Mouse (Mus musculus): ENCODE results near the gene 1700016H13Rik. TPM values are rescaled to one million over a fixed set of nuclear protein-coding genes. Genes with fewer than 3 reads are reported as not detected.
A peak's percentile ranks its signal among the peaks of the same experiment; 100 is the strongest.

Gene 1700016H13Rik
- polyA plus RNA-seq (2016; fragmentation: Nextera tagmentation; extraction: Ambion mirVana), result not detected in 2 replicates

- Histone ChIP-seq H3K27ac (no peak within 1 kb of the TSS), H3K4me3 (peak within 1 kb of the TSS; percentile 63), H3K9me3 (replicated peaks) (no peaks in the 10 kb centered on the region), H3K27me3 (replicated peaks) (peaks cover 14% of the 10 kb centered on the region), H3K4me1 (peaks cover 17% of the 10 kb centered on the region; the same call in 1 of the 2 replicates), H3K4me2 (peak within 1 kb of the TSS; percentile 96), H3K36me3 (no peaks in the 10 kb centered on the region), H3K9ac (peak within 1 kb of the TSS; percentile 64)
- 1% methylated on average over 52 of the region's 56 CpGs for WGBS (ENCODE audit: insufficient replicate concordance)
- peak; percentile 77 for ATAC-seq
Observed at GRCm38 (mm10) chr5:103655346-103656118, at the start of gene 1700016H13Rik. 1700016H13Rik (minus strand) TSS chr5:103656010.

- Histone ChIP-seq H3K36me3 (no peaks in the 10 kb centered on the region), H3K4me1 (peaks cover 8% of the 10 kb centered on the region), H3K4me2 (no peak overlapping the region), H3K27ac (no peak overlapping the region), H3K27me3 (replicated peaks) (0 out of 2 replicates have a peak, but pooled peaks cover 14% of the 10 kb centered on the region), H3K4me3 (no peak overlapping the region), H3K9ac (no peak overlapping the region), H3K9me3 (replicated peaks) (no peaks in the 10 kb centered on the region)
- 80% methylated on average over 4 of the region's 4 CpGs for WGBS (ENCODE audit: insufficient replicate concordance)
- ATAC-seq, result no peak
Observed at GRCm38 (mm10) chr5:103705331-103705730, 49.5 kb upstream of the 1700016H13Rik start.

GRCm38 (mm10) chr5:103702527-103702926 lies 46.7 kb upstream of the 1700016H13Rik start:
- H3K9ac ChIP-seq, result no peak overlapping the region
- WGBS (ENCODE audit: insufficient replicate concordance), result 37% methylated on average over 6 of the region's 6 CpGs
- H3K4me2 ChIP-seq, result no peak overlapping the region
- H3K4me3 ChIP-seq, result no peak overlapping the region
- peaks cover 26% of the 10 kb centered on the region for H3K27me3 ChIP-seq (replicated peaks)
- no peaks in the 10 kb centered on the region for H3K4me1 ChIP-seq
- no peak overlapping the region for H3K27ac ChIP-seq
- no peaks in the 10 kb centered on the region for H3K36me3 ChIP-seq
- H3K9me3 ChIP-seq (replicated peaks), result no peaks in the 10 kb centered on the region
- ATAC-seq, result no peak

GRCm38 (mm10) chr5:103701466-103701865 lies 45.7 kb upstream of the 1700016H13Rik start:
- Histone ChIP-seq H3K4me2 (no peak overlapping the region), H3K27ac (no peak overlapping the region), H3K36me3 (no peaks in the 10 kb centered on the region), H3K9me3 (replicated peaks) (no peaks in the 10 kb centered on the region), H3K4me1 (no peaks in the 10 kb centered on the region), H3K27me3 (replicated peaks) (peaks cover 37% of the 10 kb centered on the region), H3K4me3 (no peak overlapping the region), H3K9ac (no peak overlapping the region)
- ATAC-seq, result no peak
- 60% methylated on average over 3 of the region's 3 CpGs for WGBS (ENCODE audit: insufficient replicate concordance)

- Histone ChIP-seq H3K36me3 (no peaks in the 10 kb centered on the region), H3K27ac (no peak overlapping the region), H3K27me3 (replicated peaks) (peaks cover 41% of the 10 kb centered on the region), H3K9me3 (replicated peaks) (no peaks in the 10 kb centered on the region), H3K4me2 (no peak overlapping the region), H3K4me3 (no peak overlapping the region), H3K9ac (no peak overlapping the region), H3K4me1 (no peaks in the 10 kb centered on the region)
- WGBS (ENCODE audit: insufficient replicate concordance), result 76% methylated on average over 2 of the region's 2 CpGs
- ATAC-seq, result no peak
Observed at GRCm38 (mm10) chr5:103700661-103701060, 44.9 kb upstream of the 1700016H13Rik start.

GRCm38 (mm10) chr5:103699537-103699936 lies 43.7 kb upstream of the 1700016H13Rik start:
- Histone ChIP-seq H3K4me3 (no peak overlapping the region), H3K9me3 (replicated peaks) (no peaks in the 10 kb centered on the region), H3K4me1 (no peaks in the 10 kb centered on the region), H3K4me2 (no peak overlapping the region), H3K27ac (no peak overlapping the region), H3K9ac (no peak overlapping the region), H3K36me3 (no peaks in the 10 kb centered on the region), H3K27me3 (replicated peaks) (peaks cover 49% of the 10 kb centered on the region)
- WGBS (ENCODE audit: insufficient replicate concordance), result 52% methylated on average over 4 of the region's 4 CpGs
- ATAC-seq, result no peak

- no peak overlapping the region for H3K9ac ChIP-seq
- 69% methylated on average over 4 of the region's 4 CpGs for WGBS (ENCODE audit: insufficient replicate concordance)
- no peak overlapping the region for H3K4me3 ChIP-seq
- no peak overlapping the region for H3K27ac ChIP-seq
- no peak overlapping the region for H3K4me2 ChIP-seq
- peaks cover 59% of the 10 kb centered on the region for H3K27me3 ChIP-seq (replicated peaks)
- H3K4me1 ChIP-seq, result peaks cover 3% of the 10 kb centered on the region; the same call in 1 of the 2 replicates
- no peaks in the 10 kb centered on the region for H3K36me3 ChIP-seq
- no peak for ATAC-seq
- no peaks in the 10 kb centered on the region for H3K9me3 ChIP-seq (replicated peaks)
Observed at GRCm38 (mm10) chr5:103698577-103698976, 42.8 kb upstream of the 1700016H13Rik start.

GRCm38 (mm10) chr5:103697875-103698491 lies 42.2 kb upstream of the 1700016H13Rik start:
- no peak overlapping the region for H3K27ac ChIP-seq
- peaks cover 9% of the 10 kb centered on the region for H3K4me1 ChIP-seq
- WGBS (ENCODE audit: insufficient replicate concordance), result 61% methylated on average over 5 of the region's 5 CpGs

GRCm38 (mm10) chr5:103694094-103694493 lies 38.3 kb upstream of the 1700016H13Rik start:
- Histone ChIP-seq H3K4me2 (no peak overlapping the region), H3K9ac (no peak overlapping the region), H3K9me3 (replicated peaks) (no peaks in the 10 kb centered on the region), H3K27ac (no peak overlapping the region), H3K4me1 (peaks cover 25% of the 10 kb centered on the region), H3K4me3 (peak overlapping the region; percentile 72; the same call in 1 of the 2 replicates), H3K36me3 (no peaks in the 10 kb centered on the region), H3K27me3 (replicated peaks) (peaks cover 61% of the 10 kb centered on the region)
- ATAC-seq, result no peak
- 47% methylated on average over 6 of the region's 6 CpGs for WGBS (ENCODE audit: insufficient replicate concordance)

More at GRCm38 (mm10) chr5:103697875-103698491, 42.2 kb upstream of the 1700016H13Rik start:
- no peaks in the 10 kb centered on the region for H3K36me3 ChIP-seq
- no peaks in the 10 kb centered on the region for H3K9me3 ChIP-seq (replicated peaks)
- no peak overlapping the region for H3K4me2 ChIP-seq
- no peak for ATAC-seq
- no peak overlapping the region for H3K9ac ChIP-seq
- H3K4me3 ChIP-seq, result no peak overlapping the region
- peaks cover 65% of the 10 kb centered on the region for H3K27me3 ChIP-seq (replicated peaks)

- Histone ChIP-seq H3K9ac (peak overlapping the region; percentile 76), H3K4me3 (peak overlapping the region; percentile 72), H3K9me3 (replicated peaks) (no peaks in the 10 kb centered on the region), H3K36me3 (no peaks in the 10 kb centered on the region), H3K27ac (no peak overlapping the region), H3K4me2 (peak overlapping the region; percentile 99), H3K27me3 (replicated peaks) (peaks cover 68% of the 10 kb centered on the region), H3K4me1 (peaks cover 25% of the 10 kb centered on the region)
- 2% methylated on average over 28 of the region's 28 CpGs for WGBS (ENCODE audit: insufficient replicate concordance)
- no peak for ATAC-seq
Observed at GRCm38 (mm10) chr5:103693041-103693641, 37.3 kb upstream of the 1700016H13Rik start.

GRCm38 (mm10) chr5:103692531-103693040 lies 36.8 kb upstream of the 1700016H13Rik start:
- Histone ChIP-seq H3K9me3 (replicated peaks) (no peaks in the 10 kb centered on the region), H3K36me3 (no peaks in the 10 kb centered on the region), H3K4me2 (peak overlapping the region; percentile 99), H3K27me3 (replicated peaks) (peaks cover 65% of the 10 kb centered on the region), H3K9ac (peak overlapping the region; percentile 76), H3K4me3 (peak overlapping the region; percentile 72), H3K4me1 (peaks cover 25% of the 10 kb centered on the region), H3K27ac (no peak overlapping the region)
- peak; percentile 35; the same call in 1 of the 2 replicates for ATAC-seq
- WGBS (ENCODE audit: insufficient replicate concordance), result 0% methylated on average over 34 of the region's 34 CpGs
